Mouse (Mus musculus): ENCODE results near the gene Vcp.

- TF ChIP-seq CTCF (conservative IDR thresholded peaks at IDR 0.05; ENCODE audit: insufficient read depth, insufficient read length, low read depth, low read length) (peak; percentile 85), POLR2A (IDR thresholded peaks at IDR 0.05; ENCODE audit: low read depth, low read length) (no peak)
Measured at GRCm38 (mm10) chr4:42961592-42961991, 38.7 kb downstream of the Vcp start.
